Mouse (Mus musculus): ENCODE results near the gene Atp6v1e2. TPM values are rescaled to one million over a fixed set of nuclear protein-coding genes. Genes with fewer than 3 reads are reported as not detected.
A peak's percentile ranks its signal among the peaks of the same experiment; 100 is the strongest.

Gene Atp6v1e2
- polyA plus RNA-seq (2017; shearing (Covaris generic)), result not detected

GRCm38 (mm10) chr17:86947840-86948796 lies at the start of gene Atp6v1e2:
Atp6v1e2 (minus strand) TSS chr17:86947897.
- no peak for ATAC-seq

- no peak for ATAC-seq
Observed at GRCm38 (mm10) chr17:86997323-86997722, 49.6 kb upstream of the Atp6v1e2 start.

GRCm38 (mm10) chr17:86991306-86991705 lies 43.6 kb upstream of the Atp6v1e2 start:
- no peak for ATAC-seq

- no peak for ATAC-seq
Observed at GRCm38 (mm10) chr17:86988601-86989184, 41.0 kb upstream of the Atp6v1e2 start.

GRCm38 (mm10) chr17:86988161-86988560 lies 40.5 kb upstream of the Atp6v1e2 start:
- no peak for ATAC-seq

GRCm38 (mm10) chr17:86986449-86987138 lies 38.9 kb upstream of the Atp6v1e2 start:
- ATAC-seq, result no peak

- ATAC-seq, result no peak
Observed at GRCm38 (mm10) chr17:86982497-86982896, 34.8 kb upstream of the Atp6v1e2 start.

- ATAC-seq, result no peak
Observed at GRCm38 (mm10) chr17:86981701-86982100, 34.0 kb upstream of the Atp6v1e2 start.

- ATAC-seq, result no peak
Observed at GRCm38 (mm10) chr17:86981205-86981604, 33.5 kb upstream of the Atp6v1e2 start.

GRCm38 (mm10) chr17:86978496-86978895 lies 30.8 kb upstream of the Atp6v1e2 start:
- no peak for ATAC-seq

- peak; percentile 71 for ATAC-seq
Observed at GRCm38 (mm10) chr17:86976387-86976786, 28.7 kb upstream of the Atp6v1e2 start.

GRCm38 (mm10) chr17:86973097-86973496 lies 25.4 kb upstream of the Atp6v1e2 start:
- no peak for ATAC-seq

- no peak for ATAC-seq
Observed at GRCm38 (mm10) chr17:86971860-86972259, 24.2 kb upstream of the Atp6v1e2 start.

GRCm38 (mm10) chr17:86971036-86971435 lies 23.3 kb upstream of the Atp6v1e2 start:
- peak; percentile 31 for ATAC-seq

GRCm38 (mm10) chr17:86970026-86970750 lies 22.5 kb upstream of the Atp6v1e2 start:
- ATAC-seq, result no peak

GRCm38 (mm10) chr17:86969582-86969981 lies 21.9 kb upstream of the Atp6v1e2 start:
- ATAC-seq, result peak; percentile 52

- no peak for ATAC-seq
Observed at GRCm38 (mm10) chr17:86968581-86968980, 20.9 kb upstream of the Atp6v1e2 start.

- no peak for ATAC-seq
Observed at GRCm38 (mm10) chr17:86967536-86968525, 20.1 kb upstream of the Atp6v1e2 start.

GRCm38 (mm10) chr17:86967048-86967447 lies 19.4 kb upstream of the Atp6v1e2 start:
- ATAC-seq, result no peak

- ATAC-seq, result no peak
Observed at GRCm38 (mm10) chr17:86966040-86966439, 18.3 kb upstream of the Atp6v1e2 start.

- no peak for ATAC-seq
Observed at GRCm38 (mm10) chr17:86965121-86965520, 17.4 kb upstream of the Atp6v1e2 start.
